Mouse (Mus musculus) ES-E14 (cell line): ENCODE data around the gene Stat4. TPM values are rescaled to one million over a fixed set of nuclear protein-coding genes. Genes with fewer than 3 reads are reported as not detected.

Experiments used
- DNase-seq: peaks from one replicate; pipeline ENCODE4 v3.0.0-alpha.2; 2013; ENCODE audit warnings: low read depth, low spot score
- H3K27ac ChIP-seq: 2 replicates; pipeline ENCODE4 v1.5.1; 2012; ENCODE audit warnings: low read depth, mild to moderate bottlenecking, low read length, moderate library complexity, mixed read lengths; ENCODE audit not compliant: poor library complexity, insufficient read depth, severe bottlenecking
- H3K36me3 ChIP-seq: 2 replicates; pipeline ENCODE4 v1.6.1; 2012; ENCODE audit warnings: mild to moderate bottlenecking, low read length, moderate library complexity, mixed read lengths; ENCODE audit not compliant: control insufficient read depth, poor library complexity, insufficient read depth, severe bottlenecking
- H3K4me1 ChIP-seq, 2 experiments: fragments of 150-350 bp in 1 of 2; sonication (generic) in 1 of 2; 2 replicates each; pipeline ENCODE4 v1.6.1; 2012; ENCODE audit warnings: low read length in 2 of 2, mild to moderate bottlenecking in 1 of 2, mixed read lengths in 1 of 2; ENCODE audit not compliant: control insufficient read depth in 2 of 2, insufficient read depth in 2 of 2, poor library complexity in 1 of 2
- H3K4me3 ChIP-seq, 2 experiments: fragments of 150-350 bp in 1 of 2; sonication (generic) in 1 of 2; 2 replicates each; pipeline ENCODE4 v1.5.1; 2012; ENCODE audit warnings: low read length in 2 of 2, low read depth in 1 of 2, mild to moderate bottlenecking in 1 of 2, mixed read lengths in 1 of 2; ENCODE audit not compliant: insufficient read depth in 1 of 2, poor library complexity in 1 of 2, severe bottlenecking in 1 of 2
- H3K9ac ChIP-seq: 2 replicates; pipeline ENCODE4 v1.6.1; 2012; ENCODE audit warnings: low read depth, mild to moderate bottlenecking, low read length, mixed read lengths; ENCODE audit not compliant: poor library complexity, insufficient read depth, severe bottlenecking
- H3K9me3 ChIP-seq: fragments of 150-350 bp; sonication (generic); 2 replicates; pipeline ENCODE4 v1.6.1; 2012; ENCODE audit warnings: low read depth, mild to moderate bottlenecking, low read length; ENCODE audit not compliant: control insufficient read depth, insufficient read depth
- CHD2 ChIP-seq: IDR thresholded peaks from 2 replicates; pipeline ENCODE4 v1.6.1; 2014; ENCODE audit warnings: mild to moderate bottlenecking, low read depth, low read length, inconsistent platforms
- HCFC1 ChIP-seq: IDR thresholded peaks from 2 replicates; pipeline ENCODE4 v1.6.1; 2012; ENCODE audit warnings: low read length, inconsistent platforms, borderline replicate concordance; ENCODE audit not compliant: insufficient read depth
- MAFK ChIP-seq: IDR thresholded peaks from 2 replicates; pipeline ENCODE4 v1.6.1; 2014; ENCODE audit warnings: mild to moderate bottlenecking, low read depth, low read length, inconsistent platforms; ENCODE audit not compliant: insufficient read depth
- ZC3H11A ChIP-seq: IDR thresholded peaks from 2 replicates; pipeline ENCODE4 v1.6.1; 2012; ENCODE audit warnings: low read depth, mild to moderate bottlenecking, inconsistent platforms, low read length, borderline replicate concordance
- ZNF384 ChIP-seq: IDR thresholded peaks from 2 replicates; pipeline ENCODE4 v1.6.1; 2012; ENCODE audit warnings: low read depth, low read length, inconsistent platforms
- in situ Hi-C, 2 experiments: fragments of 600-800 bp; cut with MboI; formaldehyde crosslinking; loops; one replicate each; pipeline ENCODE4 v1.15.1; 2025; ENCODE audit warnings: low sequenced_read_pairs in 2 of 2, inconsistent platforms in 1 of 2; ENCODE audit not compliant: unreplicated experiment in 2 of 2
- total RNA-seq: library from RNA; depleted of rRNA; stranded (reverse); fragments of 300-350 nt; gene quantifications from 2 replicates; pipeline ENCODE4 v1.2.3, GENCODE M21; 2012

Stat4 gene
- total RNA-seq, 1 experiment, result 3.8 TPM

DNA sequence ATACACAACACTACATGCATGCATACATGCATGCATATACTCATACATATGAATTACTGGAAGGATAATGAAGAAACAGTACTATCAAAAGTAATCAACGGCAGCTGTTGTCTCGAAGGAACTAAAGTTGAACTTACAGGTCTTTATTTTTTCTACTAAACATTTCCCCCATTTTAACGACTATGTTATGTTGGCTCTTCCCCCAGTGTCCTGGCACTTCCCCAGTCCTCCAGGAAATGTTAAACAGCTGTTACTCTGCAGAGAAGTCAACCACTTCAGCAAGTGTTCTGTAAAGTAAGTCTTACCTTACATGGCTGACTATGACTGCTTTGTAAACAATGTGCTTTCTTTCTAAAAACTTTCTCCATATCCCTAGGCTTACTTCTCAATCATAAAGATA, 9.1 kb downstream of the Stat4 start:
- H3K36me3 ChIP-seq, result no peaks in the 10 kb centered on the region
- H3K27ac ChIP-seq, result no peak overlapping the region
- TF ChIP-seq CHD2 (no peak), MAFK (no peak), ZC3H11A (no peak), HCFC1 (no peak), ZNF384 (no peak)
- no peak for DNase-seq
- H3K9ac ChIP-seq, result no peak overlapping the region
- H3K4me3 ChIP-seq, result no peak overlapping the region
- H3K4me1 ChIP-seq, result no peaks in the 10 kb centered on the region
- H3K9me3 ChIP-seq, result no peaks in the 10 kb centered on the region
- in situ Hi-C loops, result no loop called here

DNA sequence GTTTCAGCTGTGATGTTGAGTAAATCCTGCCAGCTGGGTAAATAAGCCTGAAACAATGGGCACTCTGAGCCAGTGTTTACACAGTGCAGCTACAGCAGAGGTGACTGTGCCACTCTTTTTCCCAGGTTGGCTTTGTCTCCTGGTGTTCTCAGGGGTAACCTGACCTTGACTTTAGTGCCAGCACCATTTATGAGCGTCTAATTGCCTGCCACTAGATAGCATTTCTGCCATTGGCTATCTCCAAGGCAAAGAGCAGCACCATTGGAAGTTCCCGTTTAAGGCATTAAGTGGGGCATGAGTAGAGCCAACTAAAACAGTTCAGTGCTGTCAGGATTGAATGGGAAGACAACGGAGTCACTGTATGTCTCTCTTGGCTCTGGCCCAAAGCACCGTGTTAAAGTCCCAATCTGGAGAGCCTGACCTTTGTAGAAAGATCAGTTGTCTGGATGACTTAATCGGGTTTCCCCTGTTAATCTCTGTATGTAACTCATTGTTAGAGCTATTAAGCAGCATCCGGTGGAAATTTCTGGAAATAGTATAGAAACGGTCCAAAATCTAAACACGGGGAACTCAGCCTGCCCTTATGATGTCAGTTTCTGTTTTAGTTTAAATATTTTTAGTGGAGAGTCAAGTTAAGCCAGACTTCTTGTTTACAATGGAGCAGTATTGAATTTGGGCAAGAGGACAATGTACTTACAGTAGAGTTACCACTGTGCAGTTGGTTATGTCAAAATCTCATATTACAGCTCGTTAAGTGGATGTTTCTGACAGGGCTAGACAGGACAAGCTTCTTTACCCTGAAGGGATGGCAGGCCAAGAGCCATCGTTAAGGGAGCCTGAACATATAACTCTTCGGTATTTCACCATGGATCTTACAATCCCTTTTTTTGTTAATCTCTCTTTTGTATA, 10.1 kb downstream of the Stat4 start:
- Histone ChIP-seq H3K27ac (peak overlapping the region; percentile 12; the same call in 1 of the 2 replicates), H3K9me3 (no peaks in the 10 kb centered on the region), H3K36me3 (no peaks in the 10 kb centered on the region), H3K9ac (no peak overlapping the region), H3K4me1 (no peaks in the 10 kb centered on the region), H3K4me3 (no peak overlapping the region)
- in situ Hi-C loops, result no loop called here
- no peak for TF ChIP-seq ZC3H11A
- no peak for TF ChIP-seq MAFK
- no peak for TF ChIP-seq HCFC1
- no peak for TF ChIP-seq ZNF384
- TF ChIP-seq CHD2, result no peak
- no peak for DNase-seq

DNA sequence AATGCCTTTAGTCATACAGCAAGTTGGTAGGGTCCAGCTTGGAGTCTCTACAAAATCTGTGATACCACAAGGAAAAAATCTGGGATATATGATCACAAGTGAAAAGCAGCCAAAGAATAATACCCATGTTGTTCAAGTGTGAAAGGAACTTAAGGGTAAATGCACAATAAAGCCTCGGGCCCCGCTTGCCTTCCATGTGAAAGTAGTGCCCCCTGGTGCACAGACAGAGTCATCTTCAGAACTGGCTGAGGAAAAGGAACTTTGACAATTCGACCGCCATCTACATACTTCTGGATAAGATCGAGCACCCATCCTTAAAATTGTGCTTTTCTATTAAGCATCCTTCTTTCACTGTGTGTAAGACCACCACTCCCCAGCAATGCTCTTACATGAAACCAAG, 11.6 kb downstream of the Stat4 start:
- Histone ChIP-seq H3K9ac (no peak overlapping the region), H3K4me1 (no peaks in the 10 kb centered on the region), H3K27ac (no peak overlapping the region), H3K36me3 (no peaks in the 10 kb centered on the region), H3K9me3 (no peaks in the 10 kb centered on the region), H3K4me3 (no peak overlapping the region)
- TF ChIP-seq ZNF384, result no peak
- TF ChIP-seq MAFK, result no peak
- no peak for TF ChIP-seq HCFC1
- TF ChIP-seq ZC3H11A, result peak; percentile 70
- no peak for TF ChIP-seq CHD2
- peak; percentile 25 for DNase-seq
- in situ Hi-C loops, result no loop called here

DNA sequence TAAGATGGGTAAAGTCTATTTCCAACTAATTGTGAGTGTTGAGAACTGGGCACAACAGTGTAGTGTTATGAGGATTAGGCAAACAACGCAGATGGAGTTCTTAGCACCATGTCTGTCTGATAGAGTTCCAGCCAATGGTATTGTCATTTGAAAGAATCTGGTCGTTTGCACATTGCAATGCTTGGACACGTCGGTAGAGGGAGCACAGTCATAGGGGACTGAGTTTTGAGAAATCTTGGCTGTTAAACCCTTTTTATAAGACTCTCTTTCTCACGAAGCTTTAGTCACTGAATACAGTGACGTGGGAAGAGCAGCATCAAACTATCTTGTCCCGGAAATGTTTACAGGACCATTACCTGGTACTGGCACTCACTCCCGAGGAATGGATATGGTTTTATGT, 17.1 kb downstream of the Stat4 start:
- Histone ChIP-seq H3K9me3 (no peaks in the 10 kb centered on the region), H3K4me1 (0 out of 4 replicates have a peak, but pooled peaks cover 0 to 5% of the 10 kb centered on the region in 2 experiments), H3K27ac (no peak overlapping the region), H3K4me3 (no peak overlapping the region), H3K36me3 (no peaks in the 10 kb centered on the region), H3K9ac (no peak overlapping the region)
- peak; percentile 72 for DNase-seq
- no peak for TF ChIP-seq HCFC1
- no peak for TF ChIP-seq CHD2
- TF ChIP-seq ZC3H11A, result peak; percentile 65
- no peak for TF ChIP-seq MAFK
- no peak for TF ChIP-seq ZNF384
- in situ Hi-C loops, result loop anchor here (10.0 kb wide), 2 partner anchors 91 to 359 kb away; no protein-coding TSS in a partner anchor

DNA sequence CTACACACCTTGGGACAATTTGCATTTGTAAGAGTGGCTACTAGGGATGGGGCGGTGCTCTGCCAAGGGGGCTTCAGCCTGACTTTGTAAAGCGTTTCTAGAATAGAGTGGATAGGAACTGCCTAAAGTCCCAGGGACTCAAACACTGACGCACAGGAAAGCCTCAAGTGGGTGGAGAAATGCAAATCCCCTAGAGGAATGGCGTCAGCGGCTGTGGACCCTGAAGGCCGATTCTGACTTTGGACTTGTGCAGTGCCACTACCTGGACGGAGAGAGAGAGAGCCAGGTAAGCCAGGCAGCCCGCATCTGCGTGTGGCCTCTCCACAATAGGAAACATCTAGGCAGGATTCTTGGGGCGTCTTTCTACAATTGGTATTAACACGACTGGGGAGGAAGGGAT, 21.5 kb downstream of the Stat4 start:
- Histone ChIP-seq H3K9me3 (no peaks in the 10 kb centered on the region), H3K27ac (no peak overlapping the region), H3K36me3 (no peaks in the 10 kb centered on the region), H3K9ac (peak overlapping the region; percentile 36; the same call in 1 of the 2 replicates), H3K4me1 (0 out of 4 replicates have a peak, but pooled peaks cover 2 to 5% of the 10 kb centered on the region in 2 experiments), H3K4me3 (peak overlapping the region; percentile 39 to 64)
- peak; percentile 55 for DNase-seq
- TF ChIP-seq HCFC1 (no peak), MAFK (no peak), ZNF384 (no peak), CHD2 (no peak), ZC3H11A (no peak)
- in situ Hi-C loops, result loop anchor here (10.0 kb wide), 2 partner anchors 86 to 364 kb away; no protein-coding TSS in a partner anchor
